Mouse (Mus musculus): ENCODE measurements around the gene Fam47c. TPM values are rescaled to one million over a fixed set of nuclear protein-coding genes. Genes with fewer than 3 reads are reported as not detected.

Fam47c gene
- total RNA-seq (2022): not detected

DNA sequence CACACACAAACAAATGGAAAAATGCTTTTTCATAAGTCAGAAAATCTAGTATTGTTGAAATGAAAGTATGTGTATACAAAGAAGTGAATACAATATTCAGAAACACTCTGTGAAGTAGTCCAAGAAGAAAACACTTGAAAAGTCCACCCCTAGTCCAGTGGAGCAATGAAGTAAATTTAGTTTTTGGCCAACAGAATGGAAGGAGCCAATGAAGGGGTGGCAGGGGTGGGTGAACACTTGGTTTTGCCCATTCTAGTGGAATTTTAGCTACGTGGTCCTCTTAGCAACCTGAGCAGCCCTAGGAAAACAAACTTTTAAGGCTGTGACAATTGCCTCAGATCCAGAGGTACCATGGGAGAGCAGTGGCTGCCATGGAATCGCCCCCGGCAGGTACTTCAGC lies at the start of gene Fam47c:
Gene Fam47c, plus strand, starts transcription at position 301 of the 400 bp plus-strand sequence.
- no peak for DNase-seq (ENCODE audit: low spot score in 2 of 2)

- no peak for DNase-seq (ENCODE audit: low spot score in 2 of 2)
Measured at GRCm38 (mm10) chrX:78769408-78769807, 31.8 kb downstream of the Fam47c start.

DNA sequence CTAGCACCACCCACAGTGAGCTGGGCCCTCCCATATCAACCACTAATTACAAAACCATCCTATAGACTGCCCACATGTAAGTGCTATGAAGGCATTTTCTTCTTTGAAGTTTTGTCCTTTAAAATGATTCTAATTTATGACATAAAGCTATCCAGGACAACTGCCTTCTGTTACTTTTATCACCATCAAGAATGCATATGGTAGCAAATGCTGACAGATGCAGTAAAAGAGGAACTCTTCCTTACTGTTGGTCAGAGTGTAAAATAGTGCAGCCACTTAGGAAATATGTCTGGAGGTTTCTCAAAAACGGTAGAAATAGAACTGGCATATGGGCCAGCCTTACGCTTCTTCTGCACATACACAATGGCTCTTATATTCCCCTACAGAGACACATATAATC lies 39.5 kb downstream of the Fam47c start:
- DNase-seq (ENCODE audit: low spot score in 2 of 2): no peak

Other genes starting within 250 kb of the Fam47c start
- gene Prrg1, start 153.9 kb upstream of the Fam47c start, total RNA-seq (2022): 1 to 10 TPM; 2.8 to 7.7 (median 5.0) TPM